Mouse (Mus musculus) C2C12 (cell line): Measurements from ENCODE around the gene Rhd.

Experiments
- CEBPB ChIP-seq: IDR thresholded peaks from one replicate; pipeline ENCODE4 v1.6.1; 2011; ENCODE audit warnings: low read depth, mild to moderate bottlenecking, control low read depth, moderate library complexity
- CTCF ChIP-seq: IDR thresholded peaks from one replicate; pipeline ENCODE4 v1.5.1; 2011; ENCODE audit not compliant: control insufficient read depth, insufficient read depth, insufficient read length
- MYOD1 ChIP-seq: IDR thresholded peaks from one replicate; pipeline ENCODE4 v1.6.1; 2011; ENCODE audit warnings: low read depth; ENCODE audit not compliant: control insufficient read depth, insufficient read length
- MYOG ChIP-seq: IDR thresholded peaks from one replicate; pipeline ENCODE4 v1.6.1; 2011; ENCODE audit not compliant: control insufficient read depth, insufficient read length; ENCODE audit errors: extremely low read depth
- USF1 ChIP-seq: IDR thresholded peaks from one replicate; pipeline ENCODE4 v1.6.1; 2011; ENCODE audit warnings: low read depth, mild to moderate bottlenecking, control low read depth, moderate library complexity

DNA sequence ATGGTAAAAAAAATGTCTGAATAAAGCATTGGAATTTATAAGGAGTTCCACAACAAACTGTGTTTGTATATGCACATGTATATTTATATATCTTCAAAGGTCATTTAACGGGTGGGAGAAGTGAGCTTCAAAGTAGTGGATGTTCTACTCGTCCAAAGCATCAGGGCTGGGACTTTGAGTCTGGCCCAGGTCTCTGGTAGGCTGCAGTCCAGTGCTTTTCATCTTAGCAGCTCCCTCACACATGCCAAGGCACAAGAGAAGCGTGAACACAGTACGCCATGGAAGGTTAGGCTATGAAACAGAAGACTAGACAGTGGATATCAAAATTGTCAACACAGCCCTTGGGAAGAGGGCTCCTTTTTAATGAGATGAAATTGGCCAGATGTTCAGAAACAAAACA, 13.8 kb upstream of the Rhd start:
- TF ChIP-seq MYOG (no peak), CTCF (no peak), MYOD1 (no peak), USF1 (no peak), CEBPB (no peak)
